Mouse (Mus musculus) forebrain, embryonic 10.5 days (tissue): Measurements from ENCODE around the gene Fam114a2. TPM values are rescaled to one million over a fixed set of nuclear protein-coding genes. Genes with fewer than 3 reads are reported as not detected.

Experiments
- DNase-seq: peaks from one replicate; pipeline ENCODE4 v3.0.0-alpha.2; 2017; ENCODE audit warnings: low spot score; ENCODE audit errors: extremely low spot score
- H3K27ac ChIP-seq: fragments of 300-500 bp; sonication (generic); 2 replicates; pipeline ENCODE4 v1.5.1; 2016; ENCODE audit warnings: mild to moderate bottlenecking
- H3K27me3 ChIP-seq: fragments of 300-500 bp; sonication (generic); 2 replicates; pipeline ENCODE4 v1.6.1; 2016; ENCODE audit warnings: mild to moderate bottlenecking; ENCODE audit not compliant: poor library complexity, severe bottlenecking
- H3K36me3 ChIP-seq: fragments of 300-500 bp; sonication (generic); replicated peaks from 2 replicates; pipeline ENCODE4 v1.6.1; 2016; ENCODE audit warnings: mild to moderate bottlenecking, moderate library complexity
- H3K4me1 ChIP-seq: fragments of 300-500 bp; sonication (generic); 2 replicates; pipeline ENCODE4 v1.6.1; 2016
- H3K4me3 ChIP-seq: fragments of 300-500 bp; sonication (generic); 2 replicates; pipeline ENCODE4 v1.5.1; 2016; ENCODE audit warnings: mild to moderate bottlenecking, moderate library complexity
- H3K9me3 ChIP-seq: fragments of 300-500 bp; sonication (generic); 2 replicates; pipeline ENCODE4 v1.6.1; 2016; ENCODE audit warnings: mild to moderate bottlenecking, moderate library complexity
- WGBS: fragments of 180-500 bp; shearing (Covaris S2); methylation state at CpG from one replicate; pipeline ENCODE4 v1.1.7; 2016; 5-methylcytosine and 5-hydroxymethylcytosine counted together
- polyA plus RNA-seq: library from polyadenylated mRNA; unstranded; fragments of >200 nt; fragmentation: Nextera tagmentation; extraction: Ambion mirVana; gene quantifications from 2 replicates; pipeline ENCODE4 v1.2.1, GENCODE M21; 2016

The Fam114a2 gene
- polyA plus RNA-seq, 1 experiment from 2014 or later = 64.5 TPM

GRCm38 (mm10) chr11:57467159-57468110 lies 51.0 kb downstream of the Fam114a2 start:
- no peaks in the 10 kb centered on the region for H3K4me1 ChIP-seq
- no peak overlapping the region for H3K27ac ChIP-seq
- peaks cover 8% of the 10 kb centered on the region; the same call in 1 of the 2 replicates for H3K27me3 ChIP-seq
- H3K36me3 ChIP-seq = no peaks in the 10 kb centered on the region
- no peaks in the 10 kb centered on the region for H3K9me3 ChIP-seq
- WGBS = 57% methylated on average over 23 of the region's 23 CpGs
- peak; percentile 78 for DNase-seq
- no peak overlapping the region for H3K4me3 ChIP-seq

GRCm38 (mm10) chr11:57465844-57466243 lies 52.6 kb downstream of the Fam114a2 start:
- peaks cover 8% of the 10 kb centered on the region; the same call in 1 of the 2 replicates for H3K27me3 ChIP-seq
- no peak overlapping the region for H3K27ac ChIP-seq
- H3K4me3 ChIP-seq = no peak overlapping the region
- H3K4me1 ChIP-seq = no peaks in the 10 kb centered on the region
- H3K36me3 ChIP-seq = no peaks in the 10 kb centered on the region
- H3K9me3 ChIP-seq = no peaks in the 10 kb centered on the region
- no peak for DNase-seq
- WGBS = 84% methylated on average over 3 of the region's 3 CpGs

GRCm38 (mm10) chr11:57465025-57465424 lies 53.4 kb downstream of the Fam114a2 start:
- H3K36me3 ChIP-seq = no peaks in the 10 kb centered on the region
- peaks cover 8% of the 10 kb centered on the region; the same call in 1 of the 2 replicates for H3K27me3 ChIP-seq
- DNase-seq = no peak

GRCm38 (mm10) chr11:57459759-57460158 lies 58.7 kb downstream of the Fam114a2 start:
- Histone ChIP-seq H3K36me3 (no peaks in the 10 kb centered on the region), H3K27ac (no peak overlapping the region), H3K27me3 (no peaks in the 10 kb centered on the region), H3K9me3 (no peaks in the 10 kb centered on the region), H3K4me3 (no peak overlapping the region), H3K4me1 (no peaks in the 10 kb centered on the region; the same call in 1 of the 2 replicates)
- WGBS = 80% methylated on average over 6 of the region's 6 CpGs
- DNase-seq = no peak

More at GRCm38 (mm10) chr11:57465025-57465424, 53.4 kb downstream of the Fam114a2 start:
- Histone ChIP-seq H3K9me3 (no peaks in the 10 kb centered on the region), H3K4me3 (no peak overlapping the region), H3K4me1 (no peaks in the 10 kb centered on the region), H3K27ac (no peak overlapping the region)
- 47% methylated on average over 8 of the region's 8 CpGs for WGBS

- DNase-seq = no peak
- Histone ChIP-seq H3K9me3 (no peaks in the 10 kb centered on the region), H3K27me3 (no peaks in the 10 kb centered on the region), H3K4me3 (no peak overlapping the region), H3K27ac (no peak overlapping the region), H3K36me3 (no peaks in the 10 kb centered on the region), H3K4me1 (no peaks in the 10 kb centered on the region; the same call in 1 of the 2 replicates)
- WGBS = 64% methylated on average over 5 of the region's 5 CpGs
Observed at GRCm38 (mm10) chr11:57454421-57454820, 64.0 kb downstream of the Fam114a2 start.

GRCm38 (mm10) chr11:57445237-57445962 lies 73.0 kb downstream of the Fam114a2 start:
- Histone ChIP-seq H3K9me3 (no peaks in the 10 kb centered on the region), H3K36me3 (no peaks in the 10 kb centered on the region), H3K4me1 (no peaks in the 10 kb centered on the region), H3K4me3 (no peak overlapping the region), H3K27me3 (no peaks in the 10 kb centered on the region), H3K27ac (no peak overlapping the region)
- WGBS = 73% methylated on average over 6 of the region's 6 CpGs
- DNase-seq = no peak

- 32% methylated on average over 1 of the region's 1 CpGs for WGBS
- no peaks in the 10 kb centered on the region for H3K27me3 ChIP-seq
- DNase-seq = peak; percentile 18
- H3K4me3 ChIP-seq = no peak overlapping the region
- H3K36me3 ChIP-seq = no peaks in the 10 kb centered on the region
- no peaks in the 10 kb centered on the region for H3K4me1 ChIP-seq
- no peak overlapping the region for H3K27ac ChIP-seq
- no peaks in the 10 kb centered on the region for H3K9me3 ChIP-seq
Observed at GRCm38 (mm10) chr11:57434153-57434552, 84.3 kb downstream of the Fam114a2 start.

Other genes with a start within 250 kb of the Fam114a2 start
- 42.8 and 52.6 TPM in 2 replicates for gene Mfap3, start within 50 bp of the Fam114a2 start, polyA plus RNA-seq
- gene Galnt10, start 126.8 kb upstream of the Fam114a2 start, polyA plus RNA-seq = 18.3 and 18.6 TPM in 2 replicates